Mouse (Mus musculus) embryonic facial prominence, embryonic 14.5 days (tissue): Measurements from ENCODE around the gene Slco3a1. TPM values are rescaled to one million over a fixed set of nuclear protein-coding genes. Genes with fewer than 3 reads are reported as not detected.

Source experiments
- ATAC-seq: fragments of 200-750 bp; cut with Nextera tagmentation; 2 replicates; pipeline ENCODE4 v1.8.0; 2017; ENCODE audit warnings: low read depth, moderate number of reproducible peaks, moderate TSS enrichment
- DNase-seq: peaks from one replicate; pipeline ENCODE4 v3.0.0-alpha.2; 2015; ENCODE audit warnings: low spot score
- H3K27ac ChIP-seq: fragments of 300-500 bp; sonication (generic); replicated peaks from 2 replicates; pipeline ENCODE4 v1.5.1; 2014; ENCODE audit warnings: low read depth, mild to moderate bottlenecking, low read length, moderate library complexity
- H3K27me3 ChIP-seq: fragments of 300-500 bp; sonication (generic); replicated peaks from 2 replicates; pipeline ENCODE4 v1.6.1; 2014; ENCODE audit warnings: low read length; ENCODE audit not compliant: control insufficient read depth, insufficient read depth
- H3K36me3 ChIP-seq: fragments of 300-500 bp; sonication (generic); 2 replicates; pipeline ENCODE4 v1.6.1; 2014; ENCODE audit warnings: low read length, mixed read lengths; ENCODE audit not compliant: control insufficient read depth, insufficient read depth
- H3K4me1 ChIP-seq: fragments of 300-500 bp; sonication (generic); 2 replicates; pipeline ENCODE4 v1.6.1; 2014; ENCODE audit warnings: antibody characterized with exemption, low read length; ENCODE audit not compliant: control insufficient read depth, insufficient read depth
- H3K4me2 ChIP-seq: fragments of 300-500 bp; sonication (generic); 2 replicates; pipeline ENCODE4 v1.6.1; 2014; ENCODE audit warnings: low read depth, mild to moderate bottlenecking, low read length, moderate library complexity, mixed read lengths
- H3K4me3 ChIP-seq: fragments of 300-500 bp; sonication (generic); 2 replicates; pipeline ENCODE4 v1.5.1; 2014; ENCODE audit warnings: low read depth, mild to moderate bottlenecking, low read length
- H3K9ac ChIP-seq: fragments of 300-500 bp; sonication (generic); 2 replicates; pipeline ENCODE4 v1.6.1; 2014; ENCODE audit warnings: low read depth, mild to moderate bottlenecking, low read length, moderate library complexity, mixed read lengths
- H3K9me3 ChIP-seq: fragments of 300-500 bp; sonication (generic); 2 replicates; pipeline ENCODE4 v1.6.1; 2016; ENCODE audit warnings: low read length; ENCODE audit not compliant: control insufficient read depth
- WGBS: fragments of 180-500 bp; shearing (Covaris S2); extraction: QIAGEN DNeasy Blood & Tissue Kit; methylation state at CpG from one replicate; pipeline ENCODE4 v1.1.7; 2014; 5-methylcytosine and 5-hydroxymethylcytosine counted together
- polyA plus RNA-seq: library from polyadenylated mRNA; unstranded; fragments of >200 nt; fragmentation: Nextera tagmentation; extraction: Ambion mirVana; gene quantifications from 2 replicates; pipeline ENCODE4 v1.2.1, GENCODE M21; 2014

Gene Slco3a1
- polyA plus RNA-seq, 1 experiment from 2014 or later: 13.9 TPM

DNA sequence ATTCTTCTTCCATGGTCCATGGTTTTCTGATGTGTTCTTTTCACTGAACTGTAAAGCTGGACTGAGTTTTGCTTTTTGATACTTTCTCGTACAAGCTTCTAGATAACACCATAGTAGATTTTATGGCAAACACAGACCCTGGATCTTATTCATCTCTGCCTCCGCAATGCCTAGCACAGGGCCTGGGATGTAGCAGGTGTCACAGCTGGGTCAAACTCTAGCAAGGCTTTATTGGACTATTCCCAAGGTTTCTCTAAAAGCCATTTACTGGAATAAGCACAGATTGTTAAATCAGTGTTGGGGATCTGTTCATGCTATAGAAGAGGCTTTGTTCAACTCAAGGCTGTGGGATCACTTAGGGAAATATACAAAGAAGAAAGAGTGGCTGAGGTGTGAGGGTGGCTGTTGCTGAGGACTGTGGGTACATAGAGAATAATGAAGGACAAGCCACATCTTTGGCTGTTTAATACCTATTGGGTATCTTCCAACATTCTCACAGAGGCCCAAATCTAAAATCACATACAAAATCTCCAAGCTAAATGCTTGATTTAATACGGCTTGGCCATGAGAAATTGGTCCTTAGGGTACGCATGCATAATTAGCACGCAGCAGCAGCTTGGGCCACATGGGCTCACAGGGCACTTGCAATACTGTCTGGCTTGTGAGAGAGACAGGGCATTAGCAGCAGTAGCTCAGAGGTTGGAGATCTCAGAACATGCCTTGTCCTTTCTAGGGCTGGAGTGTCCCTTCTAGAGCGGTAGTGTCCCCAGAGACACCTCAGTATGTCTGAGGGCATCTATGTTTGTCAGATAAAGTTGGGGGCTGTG, 241.1 kb downstream of the Slco3a1 start:
- Histone ChIP-seq H3K9ac (no peak overlapping the region), H3K9me3 (no peaks in the 10 kb centered on the region), H3K4me3 (no peak overlapping the region), H3K27me3 (no peaks in the 10 kb centered on the region), H3K36me3 (no peaks in the 10 kb centered on the region), H3K4me1 (peaks cover 14% of the 10 kb centered on the region), H3K4me2 (no peak overlapping the region), H3K27ac (no peak overlapping the region)
- ATAC-seq (no peak), DNase-seq (peak; percentile 31)
- WGBS: 77% methylated on average over 6 of the region's 6 CpGs

DNA sequence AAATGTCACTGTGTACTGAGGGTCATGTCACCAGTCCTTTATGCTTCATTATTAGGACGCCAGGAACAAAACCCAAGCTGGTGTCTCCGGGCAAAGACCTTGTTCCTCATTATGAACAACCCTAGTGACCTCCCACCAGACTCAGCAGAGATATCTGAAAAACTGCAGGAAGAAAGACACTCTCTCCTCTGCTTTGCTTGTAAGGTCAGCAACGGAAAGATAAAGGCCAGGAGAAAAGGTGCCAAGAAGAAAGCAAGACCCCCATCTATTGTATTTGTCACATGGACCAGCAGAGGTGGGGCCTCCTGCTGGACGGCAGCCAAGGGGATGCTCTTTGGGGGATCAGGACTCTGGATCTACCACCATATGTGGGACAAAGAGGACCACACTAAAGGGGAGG, 243.0 kb downstream of the Slco3a1 start:
- no peak overlapping the region for H3K9ac ChIP-seq
- H3K27me3 ChIP-seq: no peaks in the 10 kb centered on the region
- no peak overlapping the region for H3K4me2 ChIP-seq
- no peak overlapping the region for H3K4me3 ChIP-seq
- H3K27ac ChIP-seq: no peak overlapping the region
- peaks cover 13% of the 10 kb centered on the region for H3K4me1 ChIP-seq
- 69% methylated on average over 4 of the region's 4 CpGs for WGBS
- H3K9me3 ChIP-seq: no peaks in the 10 kb centered on the region
- no peak for DNase-seq
- no peak for ATAC-seq
- no peaks in the 10 kb centered on the region for H3K36me3 ChIP-seq

DNA sequence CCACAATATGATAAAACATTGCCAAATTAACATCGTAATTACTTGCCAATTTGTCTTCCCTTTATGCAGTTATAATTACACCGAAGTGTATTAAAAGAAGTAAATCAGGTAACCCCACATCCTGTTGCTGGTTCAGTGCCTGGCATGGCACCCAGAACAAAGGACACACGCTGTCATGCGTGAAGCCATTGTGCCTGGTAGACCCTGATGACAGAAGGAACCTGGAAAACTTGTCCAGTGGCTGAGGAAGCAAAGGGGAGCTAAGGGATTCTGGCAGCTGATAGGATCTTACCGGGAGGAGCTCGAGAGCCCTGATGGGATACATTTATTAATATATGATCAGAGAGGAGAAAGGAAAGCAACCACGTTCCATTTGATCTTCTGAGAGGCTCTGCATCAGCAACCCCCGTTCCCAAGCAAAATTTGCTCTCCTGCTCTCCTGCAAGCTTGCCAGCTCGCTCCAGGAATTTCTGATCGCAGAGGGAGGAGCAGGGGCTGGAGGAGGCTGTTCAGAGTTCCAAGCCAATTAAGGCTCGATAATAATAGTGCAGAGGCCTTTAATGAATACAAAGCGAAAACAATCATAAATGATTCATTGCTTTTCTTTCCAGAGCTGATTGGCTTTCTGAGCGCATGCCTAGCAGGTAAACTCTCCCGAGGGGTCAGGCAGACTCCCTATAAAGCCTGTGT, 250.8 kb downstream of the Slco3a1 start:
- H3K4me2 ChIP-seq: no peak overlapping the region
- H3K27me3 ChIP-seq: no peaks in the 10 kb centered on the region
- H3K9me3 ChIP-seq: no peaks in the 10 kb centered on the region
- no peak overlapping the region for H3K27ac ChIP-seq
- ATAC-seq: no peak
- no peaks in the 10 kb centered on the region for H3K4me1 ChIP-seq
- DNase-seq: peak; percentile 17
- H3K4me3 ChIP-seq: no peak overlapping the region
- H3K36me3 ChIP-seq: no peaks in the 10 kb centered on the region
- no peak overlapping the region for H3K9ac ChIP-seq
- 69% methylated on average over 14 of the region's 14 CpGs for WGBS

DNA sequence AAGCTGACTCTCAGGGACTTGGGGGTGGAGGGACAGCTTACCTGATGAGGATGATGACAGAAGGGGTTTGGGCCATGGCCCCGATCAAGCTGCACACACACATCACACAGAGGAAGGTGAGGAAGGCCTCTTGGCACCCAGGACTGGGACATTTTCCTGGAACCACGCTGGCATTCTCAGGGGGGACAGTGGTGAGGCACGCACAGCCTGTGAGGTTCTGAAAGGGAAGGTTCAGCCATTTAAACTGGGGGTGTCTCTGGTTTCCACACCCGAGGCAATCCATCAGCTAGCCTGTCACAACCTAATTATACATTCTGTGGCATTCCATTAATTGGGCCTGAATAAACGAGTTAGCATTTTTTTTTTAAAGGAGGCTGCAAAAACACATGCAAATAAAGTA, 251.5 kb downstream of the Slco3a1 start:
- no peaks in the 10 kb centered on the region for H3K4me1 ChIP-seq
- no peaks in the 10 kb centered on the region for H3K36me3 ChIP-seq
- WGBS: 59% methylated on average over 5 of the region's 5 CpGs
- no peaks in the 10 kb centered on the region for H3K27me3 ChIP-seq
- ATAC-seq: no peak
- no peak overlapping the region for H3K4me2 ChIP-seq
- H3K4me3 ChIP-seq: no peak overlapping the region
- no peaks in the 10 kb centered on the region for H3K9me3 ChIP-seq
- no peak for DNase-seq
- no peak overlapping the region for H3K27ac ChIP-seq
- H3K9ac ChIP-seq: no peak overlapping the region

DNA sequence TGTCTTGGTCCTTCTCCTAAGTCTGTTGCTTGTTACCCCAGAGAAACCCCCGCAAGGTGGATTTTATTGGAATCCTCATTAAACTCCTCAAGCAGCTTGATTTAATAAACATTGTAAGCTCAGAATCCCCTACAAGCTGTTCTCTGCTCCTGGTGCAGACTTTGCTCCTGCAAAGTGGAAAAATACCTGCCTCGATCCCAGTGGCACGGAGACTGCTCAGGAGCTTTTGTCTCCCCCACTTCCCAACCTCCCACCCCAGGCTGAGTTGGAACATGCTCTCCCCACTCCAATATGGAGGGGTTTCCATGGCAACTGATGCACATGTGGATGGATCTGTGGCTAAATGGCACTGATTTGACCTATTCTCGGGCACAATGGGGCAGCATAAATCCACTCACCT, 268.0 kb downstream of the Slco3a1 start:
- H3K36me3 ChIP-seq: no peaks in the 10 kb centered on the region
- no peaks in the 10 kb centered on the region for H3K27me3 ChIP-seq
- 65% methylated on average over 4 of the region's 4 CpGs for WGBS
- no peak for ATAC-seq
- no peaks in the 10 kb centered on the region for H3K9me3 ChIP-seq
- H3K4me3 ChIP-seq: no peak overlapping the region
- no peak overlapping the region for H3K4me2 ChIP-seq
- DNase-seq: no peak
- no peak overlapping the region for H3K9ac ChIP-seq
- H3K4me1 ChIP-seq: no peaks in the 10 kb centered on the region
- no peak overlapping the region for H3K27ac ChIP-seq

DNA sequence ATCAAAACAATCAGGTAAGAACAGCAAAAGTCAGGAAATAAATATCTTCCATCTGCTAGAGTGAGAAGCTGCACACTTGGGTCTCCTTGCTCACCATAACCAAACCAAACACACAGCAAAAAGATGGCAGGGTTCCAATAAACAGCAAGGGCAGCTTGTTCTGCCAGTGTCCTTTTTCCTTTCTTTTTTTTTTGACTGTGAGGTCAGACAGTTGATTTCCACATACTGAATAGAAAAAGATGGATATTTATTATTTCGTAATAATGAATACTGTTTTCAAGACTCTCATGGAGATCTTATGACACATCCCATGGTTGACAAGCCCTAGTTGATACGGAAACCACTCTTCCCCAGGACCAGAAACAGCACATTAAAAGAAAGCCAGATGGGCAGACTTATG, 274.2 kb downstream of the Slco3a1 start:
- ATAC-seq: no peak
- Histone ChIP-seq H3K9me3 (no peaks in the 10 kb centered on the region), H3K4me3 (no peak overlapping the region), H3K27me3 (no peaks in the 10 kb centered on the region), H3K36me3 (no peaks in the 10 kb centered on the region), H3K4me1 (no peaks in the 10 kb centered on the region), H3K4me2 (no peak overlapping the region), H3K27ac (no peak overlapping the region), H3K9ac (no peak overlapping the region)
- 86% methylated on average over 2 of the region's 2 CpGs for WGBS
- no peak for DNase-seq

DNA sequence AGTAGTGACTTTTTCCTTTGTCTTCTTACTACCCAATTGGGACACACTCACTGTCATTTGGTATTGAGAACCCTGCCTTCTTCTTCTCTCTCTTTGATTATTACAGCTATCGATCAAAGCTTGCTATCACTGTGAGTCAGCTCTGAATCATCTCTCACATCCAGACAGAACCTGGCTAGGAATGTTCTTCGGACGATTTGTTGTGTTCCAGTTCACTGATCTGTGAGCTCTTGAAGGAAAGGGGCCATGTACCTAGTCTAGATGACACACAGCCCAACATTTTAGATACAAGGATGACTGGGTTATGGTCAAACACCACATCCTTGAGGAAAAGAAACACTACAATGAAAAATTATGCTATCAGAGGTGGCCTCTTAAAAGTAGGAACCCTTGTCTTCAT, 275.2 kb downstream of the Slco3a1 start:
- Histone ChIP-seq H3K27ac (no peak overlapping the region), H3K27me3 (no peaks in the 10 kb centered on the region), H3K9me3 (no peaks in the 10 kb centered on the region), H3K4me3 (no peak overlapping the region), H3K36me3 (no peaks in the 10 kb centered on the region), H3K9ac (no peak overlapping the region), H3K4me1 (no peaks in the 10 kb centered on the region), H3K4me2 (no peak overlapping the region)
- ATAC-seq (no peak), DNase-seq (no peak)
- 86% methylated on average over 3 of the region's 3 CpGs for WGBS

DNA sequence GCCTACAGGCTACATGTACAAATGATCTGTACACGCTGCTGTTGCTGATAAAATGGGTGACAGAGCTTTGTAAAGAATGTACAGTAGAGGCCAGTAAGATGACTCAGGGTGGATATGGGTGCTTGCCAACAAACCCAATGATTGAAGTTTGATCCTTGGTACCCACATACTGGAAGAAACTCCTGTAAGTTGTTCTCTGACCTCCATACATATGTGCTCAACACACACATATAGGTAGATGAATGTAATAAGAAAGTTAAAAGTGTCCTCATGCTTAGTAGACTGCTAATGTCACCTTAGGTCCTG, 284.5 kb downstream of the Slco3a1 start:
- H3K36me3 ChIP-seq: no peaks in the 10 kb centered on the region

More for the DNA sequence above, 284.5 kb downstream of the Slco3a1 start:
- H3K4me1 ChIP-seq: no peaks in the 10 kb centered on the region
- ATAC-seq: no peak
- no peak for DNase-seq
- no peak overlapping the region for H3K27ac ChIP-seq
- 91% methylated on average over 1 of the region's 1 CpGs for WGBS
- no peaks in the 10 kb centered on the region for H3K27me3 ChIP-seq
- H3K4me2 ChIP-seq: no peak overlapping the region
- no peaks in the 10 kb centered on the region for H3K9me3 ChIP-seq
- no peak overlapping the region for H3K9ac ChIP-seq
- no peak overlapping the region for H3K4me3 ChIP-seq
